Mouse (Mus musculus): Measurements from ENCODE around the gene Pofut2. TPM values are rescaled to one million over a fixed set of nuclear protein-coding genes. Genes with fewer than 3 reads are reported as not detected.

The Pofut2 gene
- polyA plus RNA-seq, 1 experiment from 2014 or later, result 131 TPM

DNA sequence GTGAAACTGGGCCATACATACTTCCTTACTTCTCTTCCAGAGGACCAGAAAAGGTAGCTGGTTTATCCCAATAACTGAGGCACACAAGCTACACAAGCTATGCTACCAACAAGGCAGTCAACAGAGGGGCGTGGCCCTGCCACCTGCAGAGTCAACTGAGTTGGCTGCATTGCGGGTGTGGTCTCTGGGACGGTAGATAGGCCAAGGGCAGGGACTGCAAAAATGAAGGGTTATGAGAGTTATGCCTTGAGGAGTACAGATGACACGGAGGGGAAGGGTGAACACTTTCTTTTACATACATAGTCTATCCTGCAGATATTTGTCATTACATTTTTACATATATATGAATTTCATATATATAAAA is 41.9 kb downstream of the Pofut2 start:
- 0 out of 2 replicates have a peak, but pooled peaks cover 6% of the 10 kb centered on the region for H3K4me1 ChIP-seq (replicated peaks)
- ATAC-seq (ENCODE audit: insufficient number of reproducible peaks, low FRiP score), result no peak
- no peak overlapping the region for H3K27ac ChIP-seq (ENCODE audit: poor library complexity, severe bottlenecking)
- peaks cover 29% of the 10 kb centered on the region for H3K36me3 ChIP-seq
- WGBS, result 84% methylated on average over 4 of the region's 4 CpGs
- H3K4me2 ChIP-seq, result no peak overlapping the region
- no peaks in the 10 kb centered on the region for H3K9me3 ChIP-seq (replicated peaks)
- H3K9ac ChIP-seq, result no peak overlapping the region
- H3K4me3 ChIP-seq, result no peak overlapping the region
- no peaks in the 10 kb centered on the region for H3K27me3 ChIP-seq (replicated peaks)

DNA sequence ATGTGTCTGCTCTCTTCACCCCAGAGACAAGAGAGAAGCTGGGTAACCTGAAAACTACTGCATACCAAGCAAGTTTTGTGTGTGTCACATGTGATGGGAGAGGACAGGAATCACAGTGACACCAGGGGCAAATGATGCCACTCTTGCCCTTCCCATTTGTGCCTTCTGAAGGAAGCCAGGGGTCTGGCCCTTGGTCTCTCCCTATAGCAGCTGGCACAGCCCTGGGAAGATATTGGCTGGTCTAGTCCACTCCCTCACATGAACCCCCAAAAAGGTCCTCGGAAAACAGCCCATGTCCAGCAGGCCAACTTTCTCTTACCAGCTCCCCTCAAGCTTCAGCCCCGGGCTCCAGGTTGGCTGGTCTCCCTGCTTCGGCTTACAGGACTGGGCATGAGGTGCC is 45.3 kb downstream of the Pofut2 start:
- Histone ChIP-seq H3K9me3 (replicated peaks) (no peaks in the 10 kb centered on the region), H3K4me3 (no peak overlapping the region), H3K9ac (no peak overlapping the region), H3K36me3 (peaks cover 27% of the 10 kb centered on the region), H3K4me1 (replicated peaks) (no peaks in the 10 kb centered on the region), H3K4me2 (no peak overlapping the region), H3K27me3 (replicated peaks) (no peaks in the 10 kb centered on the region), H3K27ac (ENCODE audit: poor library complexity, severe bottlenecking) (no peak overlapping the region)
- WGBS, result 81% methylated on average over 3 of the region's 3 CpGs
- ATAC-seq (ENCODE audit: insufficient number of reproducible peaks, low FRiP score), result no peak

DNA sequence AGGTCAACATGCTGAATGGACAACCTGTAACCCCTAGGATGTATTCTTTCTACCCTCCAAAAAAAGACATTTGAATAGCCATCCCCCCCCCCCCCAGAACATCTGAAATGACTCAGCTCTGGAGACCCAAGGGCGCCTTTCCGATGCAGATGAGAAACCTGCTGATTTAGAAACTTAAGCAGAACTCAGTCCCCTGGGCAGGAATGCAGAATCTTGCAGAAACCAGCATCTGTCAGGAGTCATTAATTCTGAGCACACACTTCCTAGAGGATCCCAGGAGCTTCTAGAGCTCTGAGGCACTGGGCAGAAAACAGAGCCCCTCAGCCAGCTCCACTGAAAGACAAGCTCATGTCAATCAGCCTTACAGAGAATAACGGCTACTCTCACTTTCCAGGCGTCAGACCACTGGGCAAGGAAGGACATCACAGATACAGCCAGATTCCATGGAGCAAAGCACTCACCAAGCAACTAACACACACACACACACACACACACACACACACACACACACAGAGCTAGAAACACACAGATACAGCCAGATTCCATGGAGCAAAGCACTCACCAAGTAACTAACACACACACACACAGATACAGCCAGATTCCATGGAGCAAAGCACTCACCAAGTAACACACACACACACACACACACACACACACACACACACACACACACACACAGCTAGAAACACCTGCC is 46.0 kb downstream of the Pofut2 start:
- Histone ChIP-seq H3K27me3 (replicated peaks) (no peaks in the 10 kb centered on the region), H3K4me1 (replicated peaks) (no peaks in the 10 kb centered on the region), H3K9ac (no peak overlapping the region), H3K36me3 (peaks cover 24% of the 10 kb centered on the region), H3K9me3 (replicated peaks) (no peaks in the 10 kb centered on the region), H3K4me3 (no peak overlapping the region), H3K27ac (ENCODE audit: poor library complexity, severe bottlenecking) (no peak overlapping the region), H3K4me2 (no peak overlapping the region)
- ATAC-seq (ENCODE audit: insufficient number of reproducible peaks, low FRiP score), result no peak
- WGBS, result 54% methylated on average over 4 of the region's 4 CpGs

DNA sequence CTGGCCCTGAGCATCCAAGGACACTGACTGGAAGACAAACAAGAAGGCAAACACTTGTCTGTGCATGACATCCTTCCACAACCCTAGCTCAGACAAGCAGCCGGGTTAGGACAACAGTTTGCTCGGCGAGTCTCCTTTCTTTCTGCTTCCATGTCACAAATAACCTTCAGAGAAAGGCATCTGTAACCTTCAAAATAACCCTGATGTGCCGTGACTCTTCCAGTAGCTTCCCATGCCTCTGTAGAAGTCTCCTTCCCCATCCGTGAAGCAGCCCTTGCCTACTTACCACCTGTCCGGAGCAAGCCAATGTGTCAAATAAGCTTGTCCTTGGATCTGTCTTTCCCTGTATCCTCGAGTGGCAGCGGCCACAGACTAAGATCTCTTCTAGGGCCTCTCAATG is 46.7 kb downstream of the Pofut2 start:
- ATAC-seq (ENCODE audit: insufficient number of reproducible peaks, low FRiP score), result no peak
- 73% methylated on average over 8 of the region's 8 CpGs for WGBS
- Histone ChIP-seq H3K27me3 (replicated peaks) (no peaks in the 10 kb centered on the region), H3K4me3 (no peak overlapping the region), H3K4me1 (replicated peaks) (no peaks in the 10 kb centered on the region), H3K4me2 (no peak overlapping the region), H3K9me3 (replicated peaks) (no peaks in the 10 kb centered on the region), H3K27ac (ENCODE audit: poor library complexity, severe bottlenecking) (no peak overlapping the region), H3K9ac (no peak overlapping the region), H3K36me3 (peaks cover 29% of the 10 kb centered on the region)

DNA sequence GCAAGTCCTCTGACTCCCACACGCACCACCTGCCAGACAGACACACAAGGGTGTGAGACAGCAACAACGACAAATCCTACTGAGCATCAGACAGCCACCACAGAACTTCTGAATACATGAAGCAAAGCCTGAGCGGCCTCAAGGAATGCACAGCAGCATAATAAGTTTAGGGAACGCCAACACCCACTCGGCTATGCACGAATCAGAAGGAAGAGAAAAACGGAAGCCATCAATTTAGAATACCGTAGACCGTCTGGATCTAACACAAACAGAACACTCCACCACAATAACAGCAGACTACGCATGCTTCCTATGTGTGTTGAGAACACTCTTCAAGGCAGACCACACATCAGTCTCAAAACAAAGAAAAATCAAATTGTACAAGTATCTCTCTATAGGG is 50.0 kb downstream of the Pofut2 start:
- Histone ChIP-seq H3K27ac (ENCODE audit: poor library complexity, severe bottlenecking) (no peak overlapping the region), H3K9ac (no peak overlapping the region), H3K27me3 (replicated peaks) (no peaks in the 10 kb centered on the region), H3K4me2 (no peak overlapping the region), H3K36me3 (peaks cover 23% of the 10 kb centered on the region), H3K4me1 (replicated peaks) (no peaks in the 10 kb centered on the region), H3K4me3 (no peak overlapping the region), H3K9me3 (replicated peaks) (no peaks in the 10 kb centered on the region)
- 81% methylated on average over 10 of the region's 10 CpGs for WGBS
- ATAC-seq (ENCODE audit: insufficient number of reproducible peaks, low FRiP score), result no peak

DNA sequence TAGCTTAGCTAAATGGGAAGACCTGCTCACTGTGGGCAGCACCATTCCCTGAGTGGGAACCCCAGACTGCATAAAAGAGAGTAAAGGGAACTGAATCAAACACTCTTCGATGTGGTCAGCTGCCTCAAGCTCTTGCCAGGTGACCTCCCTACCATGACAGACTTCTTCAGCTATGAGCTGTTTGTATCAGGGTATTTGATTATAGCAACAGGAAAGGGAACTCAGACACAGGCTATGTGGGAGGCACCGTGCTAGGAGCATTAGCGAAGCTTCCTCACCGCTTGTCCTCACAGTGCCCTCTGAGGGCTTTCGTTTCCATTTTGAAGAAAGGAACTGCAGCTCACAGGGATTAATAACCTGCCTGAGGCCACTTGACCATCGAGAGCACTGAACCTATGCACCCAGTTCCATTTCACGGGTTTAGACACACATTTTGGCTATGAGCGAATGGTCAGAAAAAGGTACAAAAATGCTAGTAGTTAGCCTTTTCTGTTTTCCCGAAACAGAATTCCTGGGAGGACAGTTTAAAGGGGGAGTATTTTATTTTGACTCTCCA is 55.8 kb downstream of the Pofut2 start:
- H3K27ac ChIP-seq (ENCODE audit: poor library complexity, severe bottlenecking), result no peak overlapping the region
- 82% methylated on average over 9 of the region's 9 CpGs for WGBS
- H3K9me3 ChIP-seq (replicated peaks), result no peaks in the 10 kb centered on the region
- no peak overlapping the region for H3K9ac ChIP-seq
- ATAC-seq (ENCODE audit: insufficient number of reproducible peaks, low FRiP score), result no peak
- no peak overlapping the region for H3K4me3 ChIP-seq
- peaks cover 31% of the 10 kb centered on the region for H3K36me3 ChIP-seq
- no peak overlapping the region for H3K4me2 ChIP-seq
- H3K27me3 ChIP-seq (replicated peaks), result no peaks in the 10 kb centered on the region
- H3K4me1 ChIP-seq (replicated peaks), result no peaks in the 10 kb centered on the region

DNA sequence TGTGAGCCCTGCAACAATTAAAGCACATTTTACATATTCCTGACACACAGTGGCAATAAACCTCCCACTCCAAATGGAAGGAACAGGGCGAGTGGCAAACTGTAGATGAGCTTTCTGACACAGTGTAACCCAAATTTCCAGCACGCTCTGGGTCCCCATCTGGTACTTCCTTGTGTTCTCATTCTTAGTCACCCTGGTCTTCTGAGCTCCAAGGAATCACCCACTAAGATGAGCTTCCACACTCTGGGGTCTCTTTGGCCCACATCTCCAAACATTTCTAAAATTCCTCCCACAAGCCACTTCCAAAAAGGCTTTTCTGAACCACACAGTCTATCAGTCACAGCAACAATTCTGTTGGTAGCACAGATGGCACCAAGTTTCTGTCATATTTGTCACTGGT is 56.7 kb downstream of the Pofut2 start:
- WGBS, result 84% methylated on average over 2 of the region's 2 CpGs
- no peak overlapping the region for H3K4me3 ChIP-seq
- peaks cover 24% of the 10 kb centered on the region for H3K36me3 ChIP-seq
- H3K27ac ChIP-seq (ENCODE audit: poor library complexity, severe bottlenecking), result no peak overlapping the region
- no peaks in the 10 kb centered on the region for H3K27me3 ChIP-seq (replicated peaks)
- H3K9me3 ChIP-seq (replicated peaks), result no peaks in the 10 kb centered on the region
- H3K4me1 ChIP-seq (replicated peaks), result no peaks in the 10 kb centered on the region
- no peak for ATAC-seq (ENCODE audit: insufficient number of reproducible peaks, low FRiP score)
- H3K4me2 ChIP-seq, result no peak overlapping the region
- no peak overlapping the region for H3K9ac ChIP-seq

Other genes with a start within 250 kb of the Pofut2 start
- gene Slc19a1, start 227.0 kb upstream of the Pofut2 start, polyA plus RNA-seq (2016; fragmentation: Nextera tagmentation; extraction: Ambion mirVana), result 12.9 and 15.4 TPM in 2 replicates
- gene Col18a1, start 92.7 kb upstream of the Pofut2 start, polyA plus RNA-seq (2016; fragmentation: Nextera tagmentation; extraction: Ambion mirVana), result 271 and 284 TPM in 2 replicates
- 13.3 and 14.2 TPM in 2 replicates for gene Adarb1, start 159.1 kb downstream of the Pofut2 start, polyA plus RNA-seq (2016; fragmentation: Nextera tagmentation; extraction: Ambion mirVana)